Mouse (Mus musculus) mature B cell (primary cell): ENCODE measurements around the gene Tubb4b.

Source experiments
- in situ Hi-C: fragments of 300-500 bp; cut with MboI; formaldehyde crosslinking; loops from 2 replicates; pipeline ENCODE4 v1.14.3; 2019

Tubb4b gene

DNA sequence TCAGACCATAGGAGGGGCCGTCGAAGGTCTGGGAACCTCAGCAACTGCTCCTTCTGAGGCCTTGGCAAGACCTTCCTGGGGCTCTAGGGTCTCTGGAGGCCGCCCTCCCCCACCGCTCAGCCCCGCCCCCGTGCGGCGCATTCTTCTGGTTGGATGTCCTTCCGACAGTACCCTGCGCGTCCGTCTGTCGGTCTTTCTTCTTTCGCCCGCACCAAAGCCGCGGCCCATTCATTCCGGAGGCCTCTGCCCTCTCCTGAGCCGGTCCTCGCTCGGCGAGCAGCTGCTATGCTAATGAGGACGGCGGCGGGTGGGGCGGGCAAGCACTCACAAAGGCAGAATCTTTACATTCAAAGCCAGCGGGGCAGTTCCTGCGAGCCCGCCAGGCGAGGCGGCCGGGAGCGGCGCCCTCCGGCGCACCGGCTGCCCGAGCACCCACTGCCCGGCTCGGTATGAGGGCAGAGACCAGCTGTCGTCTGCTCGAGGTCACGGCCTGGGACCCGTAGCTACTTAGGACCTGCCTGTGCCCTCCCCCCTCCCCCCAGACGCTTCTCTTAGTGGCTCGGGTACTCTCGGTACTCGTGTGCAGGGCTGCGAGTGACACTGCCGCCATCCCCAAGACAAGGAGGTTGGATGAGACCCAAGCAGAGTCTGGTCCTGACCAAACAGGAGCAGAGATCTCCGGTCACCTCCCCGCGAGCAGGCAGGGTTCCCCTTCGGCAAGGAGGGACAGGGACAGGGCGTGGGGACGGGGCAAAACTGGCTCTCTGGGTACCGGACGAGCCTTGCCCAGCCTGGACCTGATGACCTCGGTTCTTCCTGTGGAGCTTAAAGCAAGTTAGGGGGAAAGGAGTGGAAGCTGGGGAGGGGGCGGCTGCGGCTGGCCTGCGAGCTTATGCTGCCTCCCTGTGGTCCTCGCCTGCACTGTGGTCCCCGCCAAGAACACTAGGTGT is 38.6 kb downstream of the Tubb4b start:
- in situ Hi-C loops = no loop called here

DNA sequence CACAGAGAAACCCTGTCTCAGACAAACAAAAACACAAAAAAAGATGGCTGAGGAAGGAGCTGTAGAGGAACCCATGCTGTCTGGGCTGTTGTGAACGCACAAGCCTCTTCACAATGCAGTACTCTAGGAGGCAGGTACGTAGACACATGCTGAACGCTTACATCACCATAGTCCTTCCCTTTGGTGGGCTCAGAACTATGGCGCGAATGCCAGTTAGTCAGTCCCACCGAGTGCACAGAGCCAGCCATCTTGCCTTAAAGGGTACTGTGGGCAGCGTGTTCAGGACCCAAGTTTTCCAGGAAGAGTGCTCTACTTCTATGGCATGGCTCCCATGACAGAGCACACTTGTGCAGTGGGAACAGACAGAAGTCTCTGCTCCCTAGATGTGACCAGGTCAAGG is 40.0 kb downstream of the Tubb4b start:
- in situ Hi-C loops = no loop called here

DNA sequence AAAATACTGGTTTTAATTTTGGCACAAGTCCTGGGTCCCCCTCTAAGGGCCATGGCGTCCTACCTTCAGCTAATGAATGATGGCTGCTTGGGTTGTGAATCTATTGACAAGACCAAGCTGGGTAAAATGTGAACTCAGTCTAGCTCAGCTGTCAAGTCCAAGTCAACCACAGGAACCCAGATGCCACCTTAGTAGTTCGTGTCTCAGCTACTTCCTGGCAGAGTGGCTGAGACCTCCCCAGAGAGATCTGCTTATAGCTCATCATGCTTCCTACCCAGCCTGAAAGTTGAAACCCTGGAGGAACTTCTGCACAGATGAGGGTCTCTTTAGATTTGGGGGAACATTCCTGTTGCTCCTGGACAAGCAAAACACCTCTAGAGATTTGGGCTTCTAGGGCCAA is 41.2 kb downstream of the Tubb4b start:
- in situ Hi-C loops = no loop called here

DNA sequence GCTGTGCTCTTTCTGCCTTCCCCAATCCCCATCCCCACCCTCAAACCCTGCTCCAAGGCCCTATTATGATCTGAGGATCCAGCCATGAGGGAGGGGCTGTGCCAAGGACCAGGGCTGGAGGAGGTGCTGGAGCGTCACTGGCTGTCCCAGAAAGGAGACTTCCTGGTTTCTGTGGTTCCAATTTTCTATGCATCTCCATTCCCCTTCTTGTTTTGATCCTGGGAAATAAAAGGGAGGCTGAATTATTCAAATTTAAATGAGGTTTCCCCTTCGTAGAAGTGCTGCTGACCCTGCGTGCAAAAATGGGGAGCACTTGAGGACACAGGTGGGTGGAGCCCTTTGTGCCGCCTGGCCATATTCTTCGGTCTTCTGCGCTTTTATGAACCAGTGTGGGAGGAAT is 41.8 kb downstream of the Tubb4b start:
- in situ Hi-C loops = no loop called here

DNA sequence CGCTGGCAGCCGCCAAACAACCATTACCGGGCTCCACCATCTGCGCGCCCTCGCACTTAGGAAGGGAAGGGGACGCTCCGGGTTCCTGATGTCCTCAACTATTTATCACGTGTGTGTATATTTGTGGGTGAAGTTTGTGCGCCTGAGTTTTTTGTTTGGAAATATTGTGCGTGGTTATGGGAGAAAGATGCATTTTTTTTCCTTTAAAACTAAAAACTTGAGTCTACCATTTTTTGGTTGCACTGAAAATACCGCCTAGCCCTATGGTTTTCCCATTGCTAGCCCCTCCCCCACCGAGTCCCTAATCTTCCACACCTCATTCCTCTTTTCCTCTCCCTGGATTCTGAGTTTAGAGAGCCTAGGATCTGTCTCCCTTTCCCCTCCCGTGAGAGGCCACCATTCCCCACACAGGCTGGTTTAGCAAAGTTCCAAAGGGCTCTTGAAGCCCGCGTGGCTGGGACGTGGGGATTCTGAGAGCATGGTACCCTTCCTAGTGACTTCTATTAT is 42.6 kb downstream of the Tubb4b start:
- in situ Hi-C loops = no loop called here

DNA sequence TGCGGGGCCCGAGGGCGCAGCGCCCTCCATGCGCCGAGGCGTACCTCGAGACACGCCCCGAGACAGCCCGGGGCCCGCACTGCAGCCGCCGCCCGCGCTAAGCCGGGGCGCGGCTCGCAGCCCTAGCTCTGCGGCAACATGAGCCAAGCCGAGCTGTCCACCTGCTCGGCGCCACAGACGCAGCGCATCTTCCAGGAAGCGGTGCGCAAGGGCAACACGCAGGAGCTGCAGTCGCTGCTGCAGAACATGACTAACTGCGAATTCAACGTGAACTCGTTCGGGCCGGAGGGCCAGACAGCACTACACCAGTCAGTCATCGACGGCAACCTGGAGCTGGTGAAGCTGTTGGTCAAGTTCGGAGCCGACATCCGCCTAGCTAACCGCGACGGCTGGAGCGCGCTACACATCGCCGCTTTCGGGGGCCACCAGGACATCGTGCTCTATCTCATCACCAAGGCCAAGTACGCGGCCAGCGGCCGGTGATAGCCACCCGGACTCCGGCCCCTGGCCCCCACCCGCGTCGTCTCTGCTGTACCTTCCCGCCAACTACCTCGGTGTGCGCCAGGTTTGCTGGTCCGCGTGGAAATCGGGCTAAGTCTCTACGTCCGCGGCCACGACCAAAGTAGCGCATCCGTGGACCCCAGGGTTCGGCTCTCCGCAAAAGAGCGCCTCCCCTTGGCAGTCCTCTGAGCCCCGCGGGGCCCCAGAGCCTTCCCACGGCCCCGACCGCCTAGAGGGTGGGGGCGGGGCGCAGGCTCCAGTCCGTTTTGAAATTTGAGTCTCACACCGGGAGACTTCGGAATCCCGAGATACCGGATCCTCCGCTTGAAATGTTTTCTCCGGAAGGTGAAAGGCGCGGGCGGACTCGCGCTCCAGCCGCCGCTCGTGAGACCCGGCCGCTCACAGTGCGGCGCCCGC is 43.3 kb downstream of the Tubb4b start:
- in situ Hi-C loops = no loop called here

DNA sequence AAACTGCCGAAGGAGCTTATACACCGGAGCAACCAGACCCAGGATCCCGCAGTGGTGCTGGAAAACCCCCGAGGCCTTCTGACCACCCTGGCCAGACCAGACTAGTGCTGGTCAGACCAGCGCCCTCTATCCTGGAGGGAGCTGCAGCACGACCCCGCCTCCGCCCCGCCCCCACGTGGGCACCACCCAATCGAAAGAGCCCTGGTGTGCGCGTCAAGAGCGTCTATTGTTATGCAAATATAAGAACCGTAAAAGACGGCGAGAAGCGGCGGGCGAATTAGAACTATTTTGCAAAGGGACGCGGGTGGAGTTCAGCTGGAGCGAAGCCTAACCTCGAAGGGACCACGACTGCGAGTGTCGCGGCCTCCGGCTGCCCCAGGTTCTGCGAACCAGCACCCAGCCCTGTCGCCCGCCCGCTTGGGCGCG is 44.0 kb downstream of the Tubb4b start, which contains the start of gene Nrarp:
Gene Nrarp (plus strand): TSS at position 281 of the 426 bp plus-strand sequence.
- in situ Hi-C loops = no loop called here

DNA sequence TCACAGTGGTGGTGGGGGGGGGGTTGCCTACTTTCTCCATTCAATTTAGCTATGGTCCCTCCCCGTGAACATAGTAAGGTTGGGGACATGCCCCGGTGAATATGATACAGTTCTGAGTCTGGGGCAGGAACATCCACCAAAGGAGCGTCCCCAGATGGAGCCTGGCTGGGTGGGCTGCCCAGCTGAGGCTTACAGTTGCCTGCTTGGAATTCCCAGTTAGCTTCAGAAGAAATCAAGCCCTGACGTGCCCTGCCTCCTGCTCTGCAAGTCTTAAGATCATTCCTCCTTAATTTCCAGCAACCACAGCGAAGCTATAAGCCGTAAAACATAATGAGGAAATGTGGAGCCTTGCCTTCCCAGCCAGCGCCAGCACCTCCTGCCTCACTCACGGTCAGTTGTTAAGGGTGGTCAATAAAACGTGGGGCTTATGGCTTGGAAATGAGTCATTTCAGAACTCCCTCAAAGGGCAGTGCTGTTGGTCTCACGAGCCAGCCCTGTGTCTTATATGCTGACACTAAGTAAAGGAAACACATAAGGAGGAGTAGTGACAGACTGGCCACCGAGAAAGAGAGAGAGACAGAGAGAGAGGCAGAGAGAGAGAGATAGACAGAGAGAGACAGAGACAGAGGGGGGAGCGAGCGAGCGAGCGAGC is 44.8 kb downstream of the Tubb4b start:
- in situ Hi-C loops = no loop called here

DNA sequence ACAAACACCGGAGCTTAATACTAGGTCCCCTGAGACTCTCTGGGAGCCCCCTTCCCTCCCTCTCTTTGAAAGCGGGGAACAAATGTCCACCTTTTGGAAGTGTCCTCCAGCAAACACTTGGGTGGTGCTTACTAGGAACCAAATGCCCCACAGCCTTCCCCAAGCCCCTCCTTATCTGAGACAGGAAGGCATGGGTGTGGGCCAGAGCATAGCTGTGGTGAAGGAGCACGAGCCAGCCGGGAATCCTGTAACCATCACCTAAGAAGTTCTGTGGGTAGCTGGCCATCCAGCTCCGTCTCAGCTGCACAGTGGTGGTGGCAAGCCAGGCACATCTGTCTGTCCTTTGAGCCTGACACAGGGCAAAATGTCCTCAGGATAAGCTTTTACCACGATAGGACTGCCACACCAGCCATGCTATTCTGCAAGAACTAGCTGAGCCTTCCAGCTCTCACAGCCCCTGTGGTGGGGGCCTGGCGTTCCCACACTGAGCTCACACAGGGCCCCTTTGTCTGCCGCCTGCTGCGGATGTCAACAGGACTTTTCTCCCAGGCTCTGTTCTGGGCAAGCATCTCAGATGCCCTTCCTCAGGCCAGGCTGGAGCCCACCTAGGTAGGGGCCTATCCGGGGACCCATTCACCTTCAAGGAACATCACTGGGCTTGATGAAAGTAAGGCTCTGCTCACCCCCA is 46.1 kb downstream of the Tubb4b start:
- in situ Hi-C loops = no loop called here

DNA sequence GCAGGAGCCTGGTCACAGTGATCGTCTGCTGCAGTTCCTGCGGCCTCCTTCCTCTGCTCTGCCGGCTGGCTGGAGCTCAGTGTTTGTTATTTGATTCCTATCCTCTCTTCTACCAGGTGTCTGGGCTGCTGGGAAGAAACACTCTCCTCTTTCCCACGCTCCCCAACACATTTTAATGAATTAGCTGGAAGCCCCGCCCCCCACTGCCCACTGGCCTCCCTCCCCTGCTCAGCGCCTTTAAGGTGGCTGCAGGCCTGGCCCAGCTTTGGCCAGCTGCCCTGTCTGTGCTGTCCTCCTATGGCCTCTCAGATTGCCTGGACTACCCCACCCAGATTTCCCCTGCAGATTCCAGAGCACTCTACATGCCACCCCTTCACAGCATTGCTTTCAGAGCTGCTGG is 46.8 kb downstream of the Tubb4b start:
- in situ Hi-C loops = no loop called here

DNA sequence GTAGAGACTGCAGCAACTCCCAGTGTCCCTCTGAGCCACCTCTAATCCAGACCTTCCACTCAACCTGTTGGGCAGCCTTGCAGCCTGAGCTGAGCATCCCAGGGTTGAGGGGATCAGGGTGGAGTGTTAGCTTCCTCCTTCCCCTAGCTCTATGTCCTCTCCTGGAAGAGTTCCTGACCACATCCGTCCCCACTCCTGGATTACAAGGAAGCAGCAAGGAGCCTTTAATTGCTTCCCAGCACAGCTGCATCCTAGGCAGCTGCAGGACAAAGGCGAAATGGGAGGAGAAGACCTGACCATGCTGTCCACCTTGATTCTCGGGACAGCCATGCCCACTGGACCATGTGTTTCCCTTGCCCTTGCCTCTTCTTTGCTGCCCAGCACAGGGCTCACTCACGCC is 47.4 kb downstream of the Tubb4b start:
- in situ Hi-C loops = no loop called here

DNA sequence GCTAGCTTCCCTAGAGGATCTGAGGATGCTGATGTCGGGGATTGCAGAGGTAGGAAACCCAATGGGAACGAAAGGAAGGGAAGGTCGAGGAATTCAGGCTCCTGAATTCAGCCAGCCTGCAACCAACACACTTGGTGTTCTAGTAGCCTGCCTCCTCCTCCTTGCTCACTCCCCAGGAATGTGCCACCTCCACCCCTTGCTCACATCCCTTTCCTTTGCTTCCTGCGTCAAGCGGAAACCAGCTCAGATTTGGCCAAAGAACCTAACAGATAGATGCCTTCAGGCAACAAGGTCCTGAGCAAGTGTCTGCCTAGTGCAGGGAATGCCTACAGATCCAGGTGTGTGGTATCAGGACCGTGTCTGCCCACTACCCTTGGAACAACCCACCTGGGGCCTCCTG is 47.9 kb downstream of the Tubb4b start:
- in situ Hi-C loops = no loop called here

DNA sequence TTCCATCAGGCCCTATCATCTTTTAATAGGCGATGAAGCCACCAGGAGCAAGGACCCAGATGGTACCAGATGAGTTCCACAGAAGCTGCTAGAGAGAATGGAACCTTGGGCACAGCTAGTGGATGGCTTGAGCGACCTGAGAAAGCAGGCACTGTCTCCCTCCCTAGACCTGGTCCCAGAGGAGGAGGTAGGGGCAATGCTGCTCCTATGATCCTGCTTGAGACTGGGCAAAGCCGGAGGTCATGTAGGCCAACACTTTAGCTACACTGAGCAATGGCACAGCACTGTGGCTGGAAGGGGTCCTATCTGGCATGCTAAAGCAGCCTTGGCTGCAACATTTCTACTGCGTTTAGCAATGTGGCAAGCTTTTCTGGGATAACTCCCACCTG is 48.8 kb downstream of the Tubb4b start:
- in situ Hi-C loops = no loop called here

DNA sequence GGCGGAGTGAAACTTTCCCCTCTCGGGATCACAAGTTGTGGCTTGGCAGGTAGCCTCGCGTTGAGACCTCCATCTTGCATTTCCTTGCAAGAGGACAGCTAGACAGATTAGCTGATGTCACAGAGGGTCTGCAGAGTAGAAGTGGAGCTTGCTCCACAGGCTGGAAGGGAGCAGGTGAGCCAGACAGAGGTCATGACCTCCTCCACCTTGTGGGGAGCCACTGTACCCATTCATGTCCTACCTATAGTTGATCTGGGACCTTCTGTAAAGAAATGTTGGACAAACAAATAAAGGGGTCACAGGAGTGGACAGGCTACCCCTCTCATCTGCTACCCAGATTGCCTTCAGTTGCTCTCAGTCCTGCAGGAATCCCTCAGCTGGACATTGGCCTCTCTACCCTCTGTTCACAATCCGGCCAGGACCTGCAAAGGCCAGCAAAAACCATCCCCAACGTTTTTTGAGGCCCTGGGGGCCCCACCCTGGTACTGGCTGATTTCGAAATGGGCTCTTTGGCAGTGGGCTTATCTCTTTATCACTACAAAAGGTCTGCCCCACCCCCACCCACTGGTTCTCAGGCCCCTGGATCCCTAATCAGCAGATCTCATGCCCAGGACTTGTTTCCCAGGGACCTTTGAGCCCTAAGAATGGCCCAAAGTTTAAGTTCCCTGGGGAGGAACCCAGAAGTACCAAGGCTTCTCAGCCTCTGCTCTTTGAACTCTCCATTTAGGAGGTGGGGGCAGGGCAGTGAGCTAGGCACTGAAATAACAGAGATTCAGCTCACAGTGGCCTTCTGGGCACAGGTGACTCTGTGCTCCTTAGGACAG is 49.4 kb downstream of the Tubb4b start:
- in situ Hi-C loops = no loop called here

DNA sequence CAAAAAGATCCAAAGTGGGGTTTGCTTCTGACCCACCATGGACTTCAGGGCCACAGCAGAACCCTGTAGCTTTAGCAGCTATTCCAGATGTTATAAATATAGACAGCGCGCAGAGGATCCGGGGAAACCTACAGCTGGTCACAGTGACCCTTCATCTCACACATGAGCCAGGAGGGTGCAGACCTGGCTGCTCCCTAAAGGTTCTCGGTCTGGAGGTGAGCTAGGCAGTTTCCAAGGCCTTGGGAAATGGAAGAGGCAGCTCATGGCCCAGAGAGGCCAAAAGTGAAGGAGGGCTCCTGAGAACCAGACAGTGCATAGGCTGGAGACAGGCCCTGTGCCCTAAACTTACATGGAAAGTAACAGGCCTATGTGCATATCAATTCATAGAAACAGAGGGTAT is 50.7 kb downstream of the Tubb4b start:
- in situ Hi-C loops = no loop called here

DNA sequence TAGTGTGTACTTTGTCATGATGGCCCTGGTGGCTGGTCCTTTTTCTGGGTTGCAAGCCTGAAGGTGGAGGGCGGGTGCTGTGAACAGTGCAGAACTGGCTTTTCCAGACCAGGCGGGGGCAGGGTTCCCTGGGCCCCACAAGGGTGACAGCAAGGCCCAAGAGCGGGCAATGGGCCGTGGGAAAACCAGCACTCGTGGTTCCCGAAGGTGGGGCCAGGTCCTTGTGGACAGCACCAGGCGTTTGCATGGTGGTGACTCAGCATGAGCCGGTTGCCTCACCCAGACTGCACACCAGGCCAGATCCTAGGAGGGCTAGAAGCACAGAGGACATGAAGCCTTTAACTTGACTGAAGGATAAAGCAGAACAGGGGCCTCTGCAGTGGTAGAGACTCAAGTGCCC is 51.9 kb downstream of the Tubb4b start:
- in situ Hi-C loops = no loop called here
